Mouse (Mus musculus) C2C12 (cell line): ENCODE results near the gene Hs3st5.

Experiments used
- CEBPB ChIP-seq: IDR thresholded peaks from one replicate; pipeline ENCODE4 v1.6.1; 2011; ENCODE audit warnings: low read depth, mild to moderate bottlenecking, control low read depth, moderate library complexity
- CTCF ChIP-seq: IDR thresholded peaks from one replicate; pipeline ENCODE4 v1.5.1; 2011; ENCODE audit not compliant: control insufficient read depth, insufficient read depth, insufficient read length
- FOSL1 ChIP-seq: IDR thresholded peaks from one replicate; pipeline ENCODE4 v1.8.0; 2011; ENCODE audit warnings: mild to moderate bottlenecking, low read length; ENCODE audit not compliant: poor library complexity, insufficient read depth, severe bottlenecking
- MAX ChIP-seq: IDR thresholded peaks from one replicate; pipeline ENCODE4 v1.6.1; 2011; ENCODE audit warnings: mild to moderate bottlenecking, control low read depth
- MYOD1 ChIP-seq: IDR thresholded peaks from one replicate; pipeline ENCODE4 v1.6.1; 2011; ENCODE audit warnings: low read depth; ENCODE audit not compliant: control insufficient read depth, insufficient read length
- MYOG ChIP-seq: IDR thresholded peaks from one replicate; pipeline ENCODE4 v1.6.1; 2011; ENCODE audit not compliant: control insufficient read depth, insufficient read length; ENCODE audit errors: extremely low read depth
- USF1 ChIP-seq: IDR thresholded peaks from one replicate; pipeline ENCODE4 v1.6.1; 2011; ENCODE audit warnings: low read depth, mild to moderate bottlenecking, control low read depth, moderate library complexity

- TF ChIP-seq MAX (no peak), CTCF (no peak), USF1 (no peak), MYOG (no peak), FOSL1 (no peak), MYOD1 (no peak), CEBPB (no peak)
These were observed 40.0 kb downstream of the Hs3st5 start for GRCm38 (mm10) chr10:36546622-36547021.
